Mouse (Mus musculus): ENCODE measurements around the gene Rock2. TPM values are rescaled to one million over a fixed set of nuclear protein-coding genes. Genes with fewer than 3 reads are reported as not detected.

The Rock2 gene
- total RNA-seq (2021), result 10 to 100 TPM; 78.0 to 80.2 TPM
- 11.2 and 27.6 TPM in 2 replicates for polyA plus RNA-seq (2012; rRNA removed)
- long read RNA-seq, partial matches to known transcripts, result 3 of 6 reads
- long read RNA-seq, other reads (novel, unspliced or antisense), result 3 of 6 reads

DNA sequence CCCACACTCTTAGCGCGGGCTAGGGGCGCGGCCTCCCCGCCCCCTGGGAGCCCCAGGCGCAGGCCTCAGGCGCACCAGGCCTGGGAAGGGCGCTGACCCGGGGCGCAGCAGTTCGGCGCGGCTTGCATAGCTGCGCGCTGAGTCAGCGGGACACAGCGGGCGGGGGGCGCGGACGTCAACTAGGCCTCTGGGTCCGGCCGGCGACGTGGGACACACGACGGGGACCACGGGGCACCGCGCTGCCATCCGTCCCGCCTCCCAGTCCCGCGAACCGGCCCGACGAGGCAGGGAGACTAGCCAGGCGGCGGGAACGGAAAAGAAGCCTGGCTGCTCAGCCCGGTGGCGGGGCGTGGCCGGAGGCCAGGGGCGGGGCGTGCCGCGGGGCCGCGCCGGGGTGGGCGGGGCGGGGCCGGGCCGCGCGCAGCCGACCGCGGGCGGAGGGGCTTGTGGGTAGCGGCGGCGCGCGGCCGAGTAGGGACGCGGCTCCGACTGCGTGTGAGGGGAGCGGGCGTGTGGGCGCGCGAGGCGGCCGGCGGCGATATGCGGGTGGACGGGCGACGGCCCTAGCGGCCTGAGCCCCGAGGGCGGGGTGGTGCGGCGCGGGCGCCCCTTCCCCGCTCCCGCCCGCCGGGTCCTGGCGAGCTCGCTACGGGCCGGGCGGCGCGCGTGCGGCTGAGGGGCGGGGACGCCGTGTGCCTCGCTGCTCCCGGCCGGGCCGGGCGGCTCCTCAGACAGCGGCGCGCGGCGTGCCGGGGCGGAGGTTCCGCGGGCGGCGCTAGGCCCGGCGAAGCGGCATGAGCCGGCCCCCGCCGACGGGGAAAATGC is at the start of gene Rock2:
Rock2 (plus strand) TSS at position 500 of the 825 bp plus-strand sequence.
- Histone ChIP-seq H3K4me1 (ENCODE audit: control insufficient read depth, insufficient read depth, low read length) (peaks cover 9% of the 10 kb centered on the region), H3K27me3 (ENCODE audit: control insufficient read depth, insufficient read depth, low read length) (no peaks in the 10 kb centered on the region), H3K9ac (ENCODE audit: low read depth, low read length) (peak within 1 kb of the TSS; percentile 100), H3K4me3 (peak within 1 kb of the TSS; percentile 92), H3K36me3 (ENCODE audit: control insufficient read depth, insufficient read depth, low read length) (peaks cover 8% of the 10 kb centered on the region), H3K79me2 (replicated peaks; ENCODE audit: control insufficient read depth, insufficient read depth, low read length) (no peaks in the 10 kb centered on the region), H3K27ac (peak within 1 kb of the TSS; percentile 95)
- intact Hi-C loops (cut with DNase I), result loop anchor here (2.0 kb wide), 1 partner anchor 58 kb away; no protein-coding TSS in a partner anchor
- 1% methylated on average over 94 of the region's 130 CpGs for WGBS
- TF ChIP-seq EP300 (IDR thresholded peaks at IDR 0.05; ENCODE audit: insufficient read depth, low read depth, low read length), result no peak
- peak; percentile 86 for TF ChIP-seq POLR2A (IDR thresholded peaks at IDR 0.05; ENCODE audit: insufficient read depth, low read depth, low read length)
- no peak for TF ChIP-seq CTCF (IDR thresholded peaks at IDR 0.05)
- DNase-seq, result peak; percentile 91 to 93

DNA sequence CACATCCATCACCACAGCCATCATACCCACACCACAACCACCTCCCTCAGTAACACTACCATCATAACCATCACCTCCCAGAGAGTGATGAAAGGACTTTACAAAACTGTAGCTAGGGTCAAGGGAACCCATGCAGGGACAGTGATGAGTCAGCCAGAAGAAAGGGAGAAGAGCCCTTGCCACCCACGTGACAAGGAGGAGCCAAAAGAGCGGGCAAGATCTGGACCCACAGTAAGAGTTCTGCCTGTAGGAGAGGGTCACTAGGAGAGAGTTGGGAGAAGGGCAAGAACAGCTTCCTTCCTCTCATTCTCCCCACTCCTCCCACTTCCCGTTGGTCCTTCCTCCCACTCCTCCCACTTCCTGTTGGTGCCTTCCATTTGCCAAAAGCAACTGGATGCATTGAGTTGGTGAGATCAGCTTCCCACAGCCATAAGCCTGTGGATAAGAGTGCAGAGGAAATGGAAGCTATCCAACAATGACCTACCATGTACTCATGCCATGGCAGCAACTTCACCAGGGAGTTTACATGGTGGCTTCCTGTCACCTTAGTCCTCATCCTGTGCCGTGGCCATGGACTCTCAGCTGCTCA is 47.4 kb upstream of the Rock2 start:
- H3K27me3 ChIP-seq (ENCODE audit: control insufficient read depth, insufficient read depth, low read length), result no peaks in the 10 kb centered on the region
- intact Hi-C loops (cut with DNase I), result no loop called here
- no peaks in the 10 kb centered on the region for H3K79me2 ChIP-seq (replicated peaks; ENCODE audit: control insufficient read depth, insufficient read depth, low read length)
- no peaks in the 10 kb centered on the region; the same call in 1 of the 2 replicates for H3K36me3 ChIP-seq (ENCODE audit: control insufficient read depth, insufficient read depth, low read length)
- WGBS, result 42% methylated on average over 4 of the region's 4 CpGs
- H3K9ac ChIP-seq (ENCODE audit: low read depth, low read length), result no peak overlapping the region
- 0 out of 2 replicates have a peak, but pooled peaks have one; percentile 41 for TF ChIP-seq EP300 (IDR thresholded peaks at IDR 0.05; ENCODE audit: insufficient read depth, low read depth, low read length)
- TF ChIP-seq POLR2A (IDR thresholded peaks at IDR 0.05; ENCODE audit: insufficient read depth, low read depth, low read length), result no peak
- H3K27ac ChIP-seq, result peak overlapping the region; percentile 28
- peak; percentile 28 to 31 for DNase-seq
- H3K4me3 ChIP-seq, result no peak overlapping the region
- peaks cover 16% of the 10 kb centered on the region for H3K4me1 ChIP-seq (ENCODE audit: control insufficient read depth, insufficient read depth, low read length)

DNA sequence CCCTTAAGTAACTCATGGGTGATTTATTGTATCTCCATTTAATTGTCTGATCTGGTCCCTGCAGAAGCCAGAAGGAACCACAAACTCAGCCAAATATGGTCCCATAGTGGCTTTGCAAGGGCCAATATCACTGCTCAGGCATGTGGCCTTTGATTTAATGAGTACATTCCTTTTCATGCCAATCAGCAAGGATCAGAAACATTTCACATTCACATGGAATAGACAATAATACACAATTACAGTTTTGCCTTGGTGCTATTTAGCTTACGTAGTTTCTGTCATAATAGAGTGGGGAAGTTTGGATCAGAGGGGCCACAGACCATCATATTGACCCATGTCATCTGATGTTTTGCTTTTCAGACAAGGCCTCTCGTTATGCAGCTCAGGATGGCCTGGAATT is 46.2 kb upstream of the Rock2 start:
- 91% methylated on average over 2 of the region's 2 CpGs for WGBS
- TF ChIP-seq POLR2A (IDR thresholded peaks at IDR 0.05; ENCODE audit: insufficient read depth, low read depth, low read length), result no peak
- TF ChIP-seq CTCF (IDR thresholded peaks at IDR 0.05), result no peak
- TF ChIP-seq EP300 (IDR thresholded peaks at IDR 0.05; ENCODE audit: insufficient read depth, low read depth, low read length), result no peak

DNA sequence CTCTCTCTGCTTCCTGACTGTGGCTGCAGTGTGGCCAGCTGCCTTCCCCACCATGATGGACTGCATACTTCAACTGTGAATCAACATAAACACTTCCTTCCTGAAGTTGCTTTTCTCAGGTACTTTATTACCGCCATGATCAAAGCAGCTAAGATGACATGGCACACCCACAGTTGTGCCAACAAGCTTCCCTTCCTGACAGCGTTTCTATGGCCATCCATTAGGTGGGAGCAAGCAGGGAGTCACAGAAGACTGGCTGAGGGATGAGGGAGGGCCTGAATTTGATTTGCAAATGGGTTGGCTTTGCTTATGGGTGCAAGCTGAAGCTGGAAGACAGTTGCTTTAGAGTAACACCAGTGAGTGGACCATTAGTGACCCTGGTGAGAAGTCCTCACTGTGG is 44.9 kb upstream of the Rock2 start:
- TF ChIP-seq POLR2A (IDR thresholded peaks at IDR 0.05; ENCODE audit: insufficient read depth, low read depth, low read length) (no peak), CTCF (IDR thresholded peaks at IDR 0.05) (no peak), EP300 (IDR thresholded peaks at IDR 0.05; ENCODE audit: insufficient read depth, low read depth, low read length) (no peak)
- no peak overlapping the region for H3K9ac ChIP-seq (ENCODE audit: low read depth, low read length)
- no peaks in the 10 kb centered on the region for H3K79me2 ChIP-seq (replicated peaks; ENCODE audit: control insufficient read depth, insufficient read depth, low read length)

More for the DNA sequence above, 46.2 kb upstream of the Rock2 start:
- Histone ChIP-seq H3K79me2 (replicated peaks; ENCODE audit: control insufficient read depth, insufficient read depth, low read length) (no peaks in the 10 kb centered on the region), H3K27me3 (ENCODE audit: control insufficient read depth, insufficient read depth, low read length) (no peaks in the 10 kb centered on the region), H3K27ac (no peak overlapping the region), H3K9ac (ENCODE audit: low read depth, low read length) (no peak overlapping the region), H3K4me3 (no peak overlapping the region), H3K36me3 (ENCODE audit: control insufficient read depth, insufficient read depth, low read length) (no peaks in the 10 kb centered on the region; the same call in 1 of the 2 replicates), H3K4me1 (ENCODE audit: control insufficient read depth, insufficient read depth, low read length) (peaks cover 17% of the 10 kb centered on the region)
- intact Hi-C loops (cut with DNase I), result no loop called here
- no peak for DNase-seq

DNA sequence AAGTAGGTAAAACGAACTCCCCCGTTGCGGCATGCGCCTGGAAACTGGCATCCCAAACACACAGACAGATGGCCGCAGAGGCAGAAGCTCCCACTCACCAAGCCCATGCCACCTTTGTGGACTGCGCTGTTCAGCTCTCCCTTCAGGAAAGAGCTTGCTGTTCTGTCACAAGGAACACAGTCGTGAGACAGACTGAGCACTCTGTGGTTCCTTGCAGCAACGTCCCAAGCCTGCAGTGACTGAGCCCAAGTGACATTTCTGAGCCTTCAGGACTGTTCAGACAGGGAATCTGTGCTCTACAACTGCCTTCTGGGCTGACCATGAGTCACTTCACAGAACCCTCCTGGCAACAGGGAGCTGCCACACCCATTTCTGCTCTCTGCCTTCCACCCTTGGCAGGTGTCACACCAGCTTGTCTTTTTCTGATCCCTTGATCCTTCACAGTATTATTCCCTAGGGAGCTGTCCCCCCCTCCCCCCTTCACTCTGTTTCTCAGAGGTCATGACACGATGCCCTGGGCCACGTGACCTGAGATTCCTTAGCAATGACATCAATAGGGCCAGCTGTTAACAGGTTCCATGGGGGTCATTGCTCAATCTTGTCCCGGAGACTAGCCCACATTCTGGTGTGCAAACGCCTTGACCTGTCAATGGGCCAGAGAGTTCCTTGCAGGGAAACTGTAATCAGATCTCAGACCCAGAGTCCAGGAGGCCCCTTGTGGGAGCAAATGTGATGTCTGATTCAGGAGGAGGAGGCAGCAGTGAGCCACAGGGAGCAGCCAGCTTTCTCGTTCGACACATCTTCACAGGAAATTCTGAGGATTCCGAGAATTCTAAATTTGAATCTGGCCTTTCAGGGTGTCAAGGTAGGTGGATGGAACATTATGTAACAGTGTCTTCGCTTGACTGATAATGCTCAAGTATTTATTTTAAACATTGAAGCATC is 44.0 kb upstream of the Rock2 start:
- no peak overlapping the region for H3K9ac ChIP-seq (ENCODE audit: low read depth, low read length)
- no peaks in the 10 kb centered on the region for H3K27me3 ChIP-seq (ENCODE audit: control insufficient read depth, insufficient read depth, low read length)
- H3K27ac ChIP-seq, result peak overlapping the region; percentile 40
- peak; percentile 66; the same call in 1 of the 2 replicates for TF ChIP-seq EP300 (IDR thresholded peaks at IDR 0.05; ENCODE audit: insufficient read depth, low read depth, low read length)
- TF ChIP-seq POLR2A (IDR thresholded peaks at IDR 0.05; ENCODE audit: insufficient read depth, low read depth, low read length), result 0 out of 2 replicates have a peak, but pooled peaks have one; percentile 22
- peak; percentile 41 for TF ChIP-seq CTCF (IDR thresholded peaks at IDR 0.05)
- peak; percentile 70 to 80 for DNase-seq
- no peaks in the 10 kb centered on the region for H3K36me3 ChIP-seq (ENCODE audit: control insufficient read depth, insufficient read depth, low read length)
- intact Hi-C loops (cut with DNase I), result no loop called here
- no peaks in the 10 kb centered on the region for H3K79me2 ChIP-seq (replicated peaks; ENCODE audit: control insufficient read depth, insufficient read depth, low read length)
- 50% methylated on average over 16 of the region's 16 CpGs for whole genome bisulfite sequencing
- peaks cover 18% of the 10 kb centered on the region for H3K4me1 ChIP-seq (ENCODE audit: control insufficient read depth, insufficient read depth, low read length)
- no peak overlapping the region for H3K4me3 ChIP-seq

More for the DNA sequence above, 44.9 kb upstream of the Rock2 start:
- peaks cover 20% of the 10 kb centered on the region for H3K4me1 ChIP-seq (ENCODE audit: control insufficient read depth, insufficient read depth, low read length)
- DNase-seq, result no peak
- WGBS, result 57% methylated on average over 2 of the region's 2 CpGs
- intact Hi-C loops (cut with DNase I), result no loop called here
- no peak overlapping the region for H3K4me3 ChIP-seq
- no peaks in the 10 kb centered on the region for H3K27me3 ChIP-seq (ENCODE audit: control insufficient read depth, insufficient read depth, low read length)
- H3K27ac ChIP-seq, result no peak overlapping the region
- H3K36me3 ChIP-seq (ENCODE audit: control insufficient read depth, insufficient read depth, low read length), result no peaks in the 10 kb centered on the region; the same call in 1 of the 2 replicates
